Mouse (Mus musculus) right cerebral cortex, postnatal 36 days (tissue): Measurements from ENCODE around the gene Olfr934.
A peak's percentile ranks its signal among the peaks of the same experiment; 100 is the strongest.

Experiments
- DNase-seq, 2 experiments: peaks; one replicate each; pipeline ENCODE4 v3.0.0; 2022; ENCODE audit warnings: low spot score in 2 of 2, mixed read lengths in 1 of 2

Olfr934 gene

DNA sequence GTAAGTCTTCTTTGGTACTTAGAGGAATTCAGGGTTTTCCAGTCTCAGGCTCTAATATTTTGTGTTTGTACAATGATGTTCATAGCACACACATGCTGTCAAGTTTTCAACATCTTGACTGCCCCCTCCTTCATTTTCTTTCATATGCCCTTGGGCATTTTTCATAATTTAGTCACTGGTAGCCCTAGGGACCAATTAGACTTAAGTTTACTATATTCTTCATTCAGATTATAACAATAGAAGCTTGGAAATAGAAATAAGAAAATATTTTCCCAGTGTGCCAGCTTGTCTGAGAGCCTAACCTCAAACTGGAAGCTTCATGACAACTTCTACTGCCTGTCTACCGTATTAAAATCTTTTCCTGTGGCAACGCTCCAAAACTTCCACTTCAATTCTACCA is at the start of gene Olfr934:
Olfr934 (minus strand) TSS at position 101 of the 400 bp plus-strand sequence.
- no peak for DNase-seq

DNA sequence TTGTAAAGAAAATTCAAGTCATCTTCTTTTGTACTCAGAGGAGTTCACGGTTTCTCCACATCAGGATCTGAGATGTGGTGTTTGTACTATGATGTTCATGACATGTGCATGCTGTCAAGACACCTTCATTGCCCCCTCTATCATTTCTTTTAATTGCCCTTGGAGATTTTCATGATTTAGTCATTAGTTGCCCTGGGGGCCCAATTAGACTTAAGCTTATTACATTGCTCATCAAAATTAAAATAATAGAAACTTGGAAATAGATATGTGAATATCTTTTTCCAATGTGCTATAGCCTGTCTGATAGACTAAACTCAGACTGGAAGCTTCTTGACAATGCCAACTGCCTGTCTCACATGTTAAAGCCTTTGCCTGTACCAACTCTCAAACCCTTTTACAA is 35.2 kb upstream of the Olfr934 start, which contains the start of gene Olfr146:
Olfr146 (minus strand) TSS at position 101 of the 400 bp plus-strand sequence.
- no peak for DNase-seq

DNA sequence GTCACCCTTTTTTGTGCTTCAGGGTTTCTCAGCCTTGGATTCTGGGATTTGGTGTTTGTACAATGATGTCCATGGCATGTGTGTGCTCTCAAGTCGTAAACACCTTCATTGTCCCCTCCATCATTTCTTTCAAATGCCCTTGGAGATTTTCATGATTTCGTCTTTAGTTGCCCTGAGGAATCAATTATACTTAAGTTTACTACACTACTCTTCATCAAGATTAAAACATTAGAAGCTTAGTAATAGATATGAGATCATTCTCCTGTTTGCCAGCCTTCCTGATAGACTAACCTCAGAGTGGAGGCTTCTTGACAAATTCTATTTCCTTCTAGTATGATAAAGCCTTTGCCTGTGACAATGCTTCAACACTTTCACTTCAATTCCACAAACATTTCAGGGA is 11.5 kb upstream of the Olfr934 start, which contains the start of gene Olfr935:
Olfr935 (minus strand) TSS at position 101 of the 400 bp plus-strand sequence.
- no peak for DNase-seq

DNA sequence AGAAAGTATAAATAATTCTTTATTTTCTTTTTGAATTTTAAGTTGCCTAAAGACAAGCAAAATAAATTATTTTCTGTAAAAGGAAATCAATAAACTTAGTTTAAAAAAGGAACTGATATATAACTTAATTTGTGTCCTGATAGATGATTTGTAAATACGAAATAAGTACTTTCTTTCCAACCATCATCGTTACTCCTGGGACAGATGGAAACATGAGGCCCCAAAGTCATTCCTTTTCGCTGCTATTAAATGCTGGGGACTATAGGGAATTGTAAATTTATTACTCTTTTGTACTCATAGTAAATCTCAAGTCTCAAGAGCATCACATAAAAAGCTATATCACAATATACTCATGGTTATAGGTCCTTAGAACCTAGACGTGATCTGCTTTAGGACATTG is 16.1 kb downstream of the Olfr934 start, which contains the start of gene Olfr933:
Olfr933 (plus strand) TSS at position 301 of the 400 bp plus-strand sequence.
- DNase-seq = no peak

DNA sequence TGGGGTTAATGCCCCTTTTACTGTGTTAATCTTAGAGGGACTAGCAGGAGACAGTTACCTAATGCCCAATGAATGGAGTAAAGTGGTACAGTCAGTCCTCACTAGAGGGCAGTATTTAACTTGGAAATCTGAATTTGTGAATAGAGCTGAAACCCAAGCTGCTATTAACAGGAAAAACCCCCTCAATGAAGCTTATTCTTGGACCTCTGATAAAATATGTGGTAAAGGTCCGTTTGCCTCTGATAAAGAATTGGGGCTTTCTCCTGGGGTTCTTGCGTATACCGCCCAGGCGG is 34.0 kb downstream of the Olfr934 start:
- no peak for DNase-seq

DNA sequence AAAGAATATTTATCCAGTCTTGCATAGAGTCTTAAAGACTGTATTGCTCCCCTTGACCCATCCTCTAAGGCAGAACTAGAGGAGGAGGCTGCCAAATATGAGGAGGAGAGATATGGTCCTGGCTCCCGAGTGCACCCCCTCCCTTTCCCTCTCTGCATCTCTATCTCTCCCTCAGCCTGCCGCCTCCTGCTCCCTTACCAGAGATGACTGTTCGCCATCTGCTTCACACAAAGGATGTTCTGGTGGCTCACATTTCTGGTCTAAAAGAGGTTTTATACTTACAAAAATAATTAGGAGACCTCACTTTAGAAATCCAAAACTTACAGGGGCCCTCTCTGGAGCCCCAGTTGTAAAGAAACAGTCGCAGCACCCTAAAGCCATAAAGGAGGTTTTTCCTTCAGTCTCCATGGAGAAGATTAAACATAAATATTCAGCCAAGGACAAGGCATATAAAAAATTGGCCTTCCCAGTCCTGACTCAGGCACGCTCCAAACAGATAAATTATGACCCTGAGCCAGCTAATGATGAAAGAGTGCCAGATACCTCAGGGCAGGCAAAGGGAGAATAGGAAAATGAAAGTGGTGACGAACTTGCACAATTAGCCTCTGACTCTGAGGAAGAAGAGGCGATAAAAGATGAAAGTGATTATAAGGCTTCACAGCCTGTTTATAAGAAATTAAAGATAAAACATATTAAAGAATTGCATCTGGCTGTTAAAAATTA is 34.6 kb downstream of the Olfr934 start:
- DNase-seq = peak in 1 of 2 experiments; percentile 30
